Mouse (Mus musculus) thymus, postnatal 10 days (tissue): ENCODE results near the gene Hist1h3i.

Experiments
- DNase-seq, 2 experiments: peaks; one replicate each; pipeline ENCODE4 v3.0.0; 2021; ENCODE audit warnings: low spot score in 2 of 2

Hist1h3i gene

GRCm38 (mm10) chr13:21782361-21783254, 562 bp downstream of the Hist1h3i start:
- DNase-seq, result peak in 1 of 2 experiments; percentile 32

DNA sequence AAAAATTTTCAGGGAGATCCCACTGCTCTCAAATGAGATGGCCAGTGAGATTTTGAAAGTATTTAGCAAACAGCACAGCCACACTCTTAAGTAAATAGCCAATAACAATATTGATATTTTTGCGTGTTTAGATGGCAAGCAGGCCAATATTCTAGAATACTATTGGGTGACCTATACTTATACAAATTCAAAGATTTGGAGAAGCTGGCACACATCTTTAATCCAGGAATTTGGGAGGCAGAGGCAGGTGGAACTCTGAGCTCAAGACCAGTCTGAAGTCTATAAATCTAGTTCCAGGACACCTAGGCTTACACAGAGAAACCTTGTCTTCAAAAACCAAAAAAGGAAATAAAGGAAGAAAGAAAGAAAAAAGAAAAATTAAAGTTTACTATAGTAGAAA, 1.5 kb downstream of the Hist1h3i start:
- DNase-seq, result no peak

- no peak for DNase-seq
These were observed 2.1 kb downstream of the Hist1h3i start for GRCm38 (mm10) chr13:21781021-21781555.

GRCm38 (mm10) chr13:21779767-21780731, 3.1 kb downstream of the Hist1h3i start, which contains the start of gene Hist1h1b:
TSS of gene Hist1h1b (minus strand) at chr13:21780625.
- DNase-seq, result peak; percentile 76 to 87

GRCm38 (mm10) chr13:21778814-21779766, 4.1 kb downstream of the Hist1h3i start:
- peak; percentile 74 for DNase-seq

DNA sequence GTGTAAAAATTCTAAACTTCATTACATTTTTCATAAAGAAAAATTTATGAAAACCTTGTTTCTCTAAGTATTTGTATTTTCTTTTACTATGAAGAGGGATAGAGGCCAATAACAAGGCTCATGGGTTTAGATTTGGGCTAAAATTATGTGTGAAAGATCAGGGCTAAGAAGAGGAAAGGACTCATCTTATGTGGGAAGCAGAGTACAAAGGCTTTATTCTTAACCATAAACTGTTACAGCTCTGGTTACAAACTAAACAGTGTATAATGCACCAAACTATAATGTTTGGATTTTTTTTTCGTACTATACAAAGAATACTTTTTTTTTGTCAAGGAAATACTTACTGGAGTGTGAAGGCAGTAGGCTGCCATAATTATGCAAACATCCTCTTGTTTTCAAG, 27.5 kb downstream of the Hist1h3i start:
- DNase-seq, result no peak

DNA sequence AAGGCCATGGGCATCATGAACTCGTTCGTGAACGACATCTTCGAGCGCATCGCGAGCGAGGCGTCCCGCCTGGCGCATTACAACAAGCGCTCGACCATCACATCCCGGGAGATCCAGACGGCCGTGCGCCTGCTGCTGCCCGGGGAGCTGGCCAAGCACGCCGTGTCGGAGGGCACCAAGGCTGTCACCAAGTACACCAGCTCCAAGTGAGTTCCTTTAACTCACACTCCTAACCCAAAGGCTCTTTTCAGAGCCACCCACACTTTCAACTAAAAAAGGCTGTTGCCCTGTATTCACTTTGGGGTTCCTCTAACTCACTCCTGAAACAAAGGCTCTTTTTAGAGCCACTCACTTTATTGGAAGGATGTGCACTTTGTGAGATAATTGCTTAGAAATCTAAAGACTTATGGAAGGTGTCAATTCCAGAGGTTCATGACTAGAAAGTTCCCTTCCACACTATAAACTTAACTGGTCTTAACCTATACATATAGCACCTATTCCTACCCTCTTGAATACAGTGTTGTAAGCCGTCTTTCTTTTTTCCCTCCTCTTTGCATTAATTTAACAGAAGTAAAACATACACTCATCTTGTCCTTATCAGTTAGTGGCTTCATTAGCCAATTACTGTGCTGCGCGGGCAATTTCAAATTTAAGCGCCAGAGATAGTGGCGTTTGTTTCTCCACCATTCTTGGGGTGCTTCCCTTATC, 28.7 kb downstream of the Hist1h3i start:
- DNase-seq, result peak in 1 of 2 experiments; percentile 40

DNA sequence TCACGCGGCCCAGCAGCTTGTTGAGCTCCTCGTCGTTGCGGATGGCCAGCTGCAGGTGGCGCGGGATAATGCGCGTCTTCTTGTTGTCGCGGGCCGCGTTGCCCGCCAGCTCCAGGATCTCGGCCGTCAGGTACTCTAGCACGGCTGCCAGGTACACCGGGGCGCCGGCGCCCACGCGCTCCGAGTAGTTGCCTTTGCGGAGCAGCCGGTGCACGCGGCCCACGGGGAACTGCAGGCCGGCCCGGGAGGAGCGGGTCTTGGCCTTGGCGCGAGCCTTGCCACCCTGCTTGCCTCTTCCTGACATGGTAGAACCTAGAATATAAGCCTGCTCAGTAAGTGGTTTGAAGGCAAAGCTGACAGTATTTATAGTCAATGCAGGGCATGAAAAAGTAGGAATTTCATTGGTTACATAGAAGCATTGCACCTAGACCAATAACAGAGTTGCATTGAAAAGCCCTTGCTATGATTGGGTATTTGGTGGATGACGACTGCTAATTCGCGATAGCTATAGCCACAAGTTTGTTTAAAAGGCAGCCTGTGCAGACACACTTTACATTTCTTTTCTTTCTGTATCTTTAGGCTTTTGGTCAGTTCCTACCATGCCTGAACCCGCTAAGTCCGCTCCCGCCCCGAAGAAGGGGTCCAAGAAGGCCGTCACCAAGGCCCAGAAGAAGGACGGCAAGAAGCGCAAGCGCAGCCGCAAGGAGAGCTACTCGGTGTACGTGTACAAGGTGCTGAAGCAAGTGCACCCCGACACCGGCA, 29.5 kb downstream of the Hist1h3i start, which contains the start of the genes Hist1h2ak and Hist1h2bn:
Gene Hist1h2ak (minus strand): TSS at position 304 of the 762 bp plus-strand sequence.
Gene Hist1h2bn (plus strand): TSS at position 600 of the 762 bp plus-strand sequence.
- peak; percentile 75 to 78 for DNase-seq

DNA sequence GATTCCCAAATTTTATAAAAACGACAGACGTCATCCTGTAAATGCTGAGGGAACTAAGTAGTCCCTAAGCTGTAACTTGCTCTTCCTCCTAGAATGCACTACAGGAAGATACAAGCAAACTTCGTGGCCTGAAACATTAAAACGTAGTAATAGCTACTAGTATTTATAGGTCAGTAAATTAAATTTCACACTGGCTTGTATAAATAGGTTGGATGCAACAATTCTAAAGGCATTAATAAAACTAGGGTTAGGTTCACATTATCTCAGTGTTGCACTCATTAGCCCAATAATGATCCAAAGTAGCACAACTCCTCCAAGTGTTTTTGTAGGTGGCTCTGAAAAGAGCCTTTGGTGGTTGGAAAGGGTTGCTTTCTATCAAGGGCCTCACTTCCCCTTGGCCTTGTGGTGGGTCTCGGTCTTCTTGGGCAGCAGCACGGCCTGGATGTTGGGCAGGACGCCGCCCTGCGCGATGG, 30.1 kb downstream of the Hist1h3i start:
- no peak for DNase-seq

DNA sequence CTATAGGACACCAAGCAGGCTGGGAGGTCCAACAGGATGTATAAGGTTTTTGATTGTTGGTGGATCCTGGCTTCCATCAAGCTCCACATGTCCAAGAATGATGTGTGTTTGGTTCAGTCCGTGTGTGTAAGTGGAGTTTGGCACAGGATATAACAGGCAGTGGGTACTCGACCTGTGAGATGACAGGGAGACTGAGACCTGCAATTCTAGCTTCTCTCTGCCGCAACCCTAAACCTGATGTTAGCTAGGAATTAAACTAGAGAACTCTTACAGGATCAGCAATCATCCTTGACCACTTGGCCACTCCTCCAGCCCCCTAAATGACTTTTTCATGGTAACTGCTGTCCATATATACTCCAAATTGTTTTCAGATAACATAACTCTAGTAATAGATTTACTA, 30.8 kb downstream of the Hist1h3i start:
- no peak for DNase-seq

GRCm38 (mm10) chr13:21751827-21752226, 31.3 kb downstream of the Hist1h3i start:
- no peak for DNase-seq

DNA sequence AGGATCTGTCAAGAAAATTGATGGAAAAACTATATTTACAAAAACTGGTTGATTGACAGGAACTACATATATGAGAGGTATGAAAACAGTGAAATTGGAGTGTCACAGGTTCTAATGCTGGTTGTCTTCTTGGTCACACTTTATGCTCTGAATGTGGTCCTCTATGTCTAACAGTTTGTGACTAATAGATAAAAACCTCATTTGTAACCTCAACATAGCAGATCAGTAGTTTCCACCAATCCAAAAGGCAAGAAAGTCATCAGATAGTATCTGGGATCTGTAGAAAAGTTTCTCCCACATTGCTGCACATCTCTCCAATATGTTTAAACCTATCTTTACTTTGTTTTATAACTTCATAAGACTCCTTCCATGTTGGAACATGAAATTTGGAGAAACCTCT, 31.8 kb downstream of the Hist1h3i start:
- no peak for DNase-seq

GRCm38 (mm10) chr13:21750159-21751017, 32.8 kb downstream of the Hist1h3i start, which contains the start of gene Hist1h4k:
TSS of gene Hist1h4k (minus strand) at chr13:21750505.
- peak; percentile 95 to 98 for DNase-seq

DNA sequence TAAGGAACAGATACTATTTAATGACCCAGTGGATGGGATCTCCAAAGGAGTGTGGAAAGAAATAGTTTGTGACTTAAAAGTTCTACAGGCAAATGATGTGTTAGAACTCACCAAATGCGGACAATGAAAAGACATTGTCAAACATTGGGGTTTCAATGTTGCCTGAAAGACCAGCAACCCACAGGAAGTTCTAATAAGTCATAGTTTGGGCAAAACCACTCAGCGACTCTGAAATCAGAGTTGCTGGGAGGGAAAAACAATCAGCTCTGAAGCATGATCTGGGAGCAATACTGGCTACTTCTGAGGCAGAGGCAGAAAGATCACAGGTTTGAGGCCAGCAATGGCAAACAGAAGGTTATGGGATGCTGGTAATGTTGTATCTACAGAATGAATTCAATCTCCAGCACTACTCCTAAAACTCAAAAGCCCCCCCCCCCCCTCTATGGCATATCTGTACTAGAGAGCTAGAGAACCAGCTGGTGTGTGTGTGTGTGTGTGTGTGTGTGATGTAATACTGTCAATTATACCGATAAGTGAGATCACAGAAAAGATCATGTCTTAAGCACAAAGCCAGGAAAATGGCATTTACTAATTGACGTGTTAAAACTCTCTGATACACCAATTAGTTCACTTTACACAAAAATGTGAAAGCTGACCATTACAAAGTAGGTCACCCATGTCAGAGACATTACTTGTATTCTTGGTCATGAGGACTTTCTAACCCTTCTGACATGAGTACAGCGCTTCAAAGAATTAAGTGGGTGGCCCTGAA, 33.6 kb downstream of the Hist1h3i start:
- DNase-seq, result no peak

DNA sequence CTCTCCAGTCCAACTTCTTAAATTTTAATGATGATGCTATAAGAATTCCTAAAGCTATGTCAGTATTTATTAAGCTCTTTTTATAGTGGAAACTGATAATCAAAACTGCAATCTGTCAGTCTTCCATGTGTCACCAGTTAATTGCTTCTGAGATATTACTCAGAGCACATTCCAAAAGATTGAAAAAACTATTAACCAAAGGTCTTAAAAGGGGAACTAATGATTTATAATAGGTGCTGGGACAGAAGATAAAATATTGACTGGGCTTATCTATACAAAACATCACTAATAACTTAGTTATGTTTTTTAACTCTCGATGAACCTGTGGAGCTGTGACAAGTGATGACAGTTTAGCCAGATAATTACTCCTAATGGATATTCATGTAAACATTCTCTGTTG, 38.2 kb downstream of the Hist1h3i start:
- no peak for DNase-seq

- peak; percentile 80 to 84 for DNase-seq
These were observed 48.0 kb downstream of the Hist1h3i start, which contains the start of gene Hist1h4j for GRCm38 (mm10) chr13:21734906-21735767. TSS of gene Hist1h4j (plus strand) at chr13:21735064.
